Mouse (Mus musculus): ENCODE data around the gene Tmem9. TPM values are rescaled to one million over a fixed set of nuclear protein-coding genes. Genes with fewer than 3 reads are reported as not detected.

Tmem9 gene
- polyA plus RNA-seq, 1 experiment from 2014 or later: 123 TPM

Other genes with a start within 250 kb of the Tmem9 start
- gene Phlda3, start 242.0 kb upstream of the Tmem9 start, polyA plus RNA-seq (2015; fragmentation: Nextera tagmentation; extraction: Ambion mirVana): 67.1 and 75.3 TPM in 2 replicates
- 3,602 and 4,207 TPM in 2 replicates for gene Tnni1, start 228.7 kb upstream of the Tmem9 start, polyA plus RNA-seq (2015; fragmentation: Nextera tagmentation; extraction: Ambion mirVana)
- 4.0 and 4.4 TPM in 2 replicates for gene Lad1, start 189.6 kb upstream of the Tmem9 start, polyA plus RNA-seq (2015; fragmentation: Nextera tagmentation; extraction: Ambion mirVana)
- 5,554 and 6,221 TPM in 2 replicates for gene Tnnt2, start 171.8 kb upstream of the Tmem9 start, polyA plus RNA-seq (2015; fragmentation: Nextera tagmentation; extraction: Ambion mirVana)
- gene Pkp1, start 88.9 kb upstream of the Tmem9 start, polyA plus RNA-seq (2015; fragmentation: Nextera tagmentation; extraction: Ambion mirVana): 0.08 and 0.12 TPM in 2 replicates
- not detected in 2 replicates for gene Igfn1, start 1.8 kb upstream of the Tmem9 start, polyA plus RNA-seq (2015; fragmentation: Nextera tagmentation; extraction: Ambion mirVana)
- gene Ascl5, start 42.7 kb downstream of the Tmem9 start, polyA plus RNA-seq (2015; fragmentation: Nextera tagmentation; extraction: Ambion mirVana): not detected in 2 replicates
- 0.19 and 0.45 TPM in 2 replicates for gene Cacna1s, start 44.6 kb downstream of the Tmem9 start, polyA plus RNA-seq (2015; fragmentation: Nextera tagmentation; extraction: Ambion mirVana)
- gene Kif21b, start 123.2 kb downstream of the Tmem9 start, polyA plus RNA-seq (2015; fragmentation: Nextera tagmentation; extraction: Ambion mirVana): 1.5 and 1.7 TPM in 2 replicates
- not detected in 2 replicates for gene Mroh3, start 204.7 kb downstream of the Tmem9 start, polyA plus RNA-seq (2015; fragmentation: Nextera tagmentation; extraction: Ambion mirVana)
- 1.3 and 1.4 TPM in 2 replicates for gene Inava, start 226.1 kb downstream of the Tmem9 start, polyA plus RNA-seq (2015; fragmentation: Nextera tagmentation; extraction: Ambion mirVana)